32 mouse cellular contexts compared by ENCODE assay signal in the genomic region with DNA sequence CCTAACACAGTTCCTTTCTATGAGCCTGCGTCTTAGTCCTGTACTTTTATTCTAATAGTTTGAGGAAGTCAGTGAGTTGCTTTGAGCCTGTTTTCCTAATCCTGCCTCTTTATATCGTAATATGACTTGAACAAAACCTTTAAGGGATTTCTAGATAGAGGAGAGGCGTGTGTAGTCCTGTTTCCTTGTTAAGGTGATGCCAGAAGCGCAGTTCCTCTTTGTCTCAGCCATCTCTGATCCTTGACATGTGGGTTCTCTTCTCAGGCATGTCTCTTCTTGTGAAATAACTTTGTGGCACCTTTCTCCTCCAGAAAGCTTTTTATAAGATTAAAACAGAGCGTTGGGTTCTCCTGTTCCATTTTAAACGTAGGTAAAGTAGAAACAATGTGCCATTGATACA.
"Had no signal": no experiment of that assay in that cellular context is flagged by ENCODE, and none has a peak within 500 bp of the region (broad histone marks: within the 10 kb centered on the region; RNA-seq: fewer than 3 reads in every experiment).

No protein-coding gene starts in this region.

- H3K27ac ChIP-seq: heart, embryonic 10.5 days; heart, embryonic 13.5 days; heart, embryonic 15.5 days; hindbrain, embryonic 10.5 days; hindbrain, embryonic 12.5 days; hindbrain, embryonic 13.5 days; hindbrain, embryonic 14.5 days; hindbrain, embryonic 15.5 days; hindbrain, postnatal 0 days; kidney, embryonic 15.5 days; kidney, postnatal 0 days; layer of hippocampus, adult 2 months; left cerebral cortex, adult 2 months had no signal

- ATAC-seq: hindbrain, embryonic 16.5 days; hindbrain, postnatal 0 days; inflammation-experienced regulatory T-cells, adult 6 months; intestine, embryonic 16.5 days had no signal

- H3K4me3 ChIP-seq: heart, embryonic 10.5 days; heart, embryonic 12.5 days; heart, embryonic 13.5 days; heart, embryonic 15.5 days; hindbrain, embryonic 10.5 days; hindbrain, embryonic 12.5 days; hindbrain, embryonic 13.5 days; hindbrain, embryonic 15.5 days; kidney, embryonic 15.5 days; layer of hippocampus, adult 2 months; left cerebral cortex, adult 2 months had no signal

- H3K9me3 ChIP-seq: heart, embryonic 10.5 days; heart, embryonic 12.5 days; heart, embryonic 13.5 days; heart, embryonic 15.5 days; hindbrain, embryonic 10.5 days; hindbrain, embryonic 12.5 days; hindbrain, embryonic 13.5 days; hindbrain, embryonic 15.5 days; kidney, embryonic 15.5 days had no signal

- H3K4me1 ChIP-seq: heart, embryonic 10.5 days; heart, embryonic 12.5 days; heart, embryonic 13.5 days; heart, embryonic 15.5 days; hindbrain, embryonic 10.5 days; hindbrain, embryonic 12.5 days; hindbrain, embryonic 13.5 days; hindbrain, embryonic 15.5 days; kidney, embryonic 15.5 days had no signal

- DNase-seq: heart, postnatal 10 days; heart, postnatal 14 days; heart, postnatal 36 days; heart, postnatal 4 days; kidney, adult 11 months; kidney, adult 18-20 months; kidney, adult 9 months; kidney, postnatal 10 days; kidney, postnatal 14 days; kidney, postnatal 25 days; kidney, postnatal 36 days; kidney, postnatal 4 days; layer of hippocampus, adult 9-11 months; layer of hippocampus, postnatal 36 days had no signal

- H3K9ac ChIP-seq: heart, embryonic 12.5 days; heart, embryonic 13.5 days; heart, embryonic 15.5 days; hindbrain, embryonic 12.5 days; hindbrain, embryonic 13.5 days; hindbrain, embryonic 14.5 days; hindbrain, embryonic 15.5 days; kidney, embryonic 15.5 days had no signal

- H3K27me3 ChIP-seq: heart, embryonic 12.5 days; heart, embryonic 13.5 days; heart, embryonic 15.5 days; hindbrain, embryonic 12.5 days; hindbrain, embryonic 13.5 days; hindbrain, embryonic 15.5 days; kidney, embryonic 15.5 days had no signal

- H3K4me2 ChIP-seq: heart, embryonic 11.5 days; heart, embryonic 12.5 days; heart, embryonic 13.5 days; heart, embryonic 15.5 days; hindbrain, embryonic 12.5 days; hindbrain, embryonic 13.5 days; hindbrain, embryonic 14.5 days; hindbrain, embryonic 15.5 days; kidney, embryonic 15.5 days had no signal
